Mouse (Mus musculus): ENCODE measurements around the gene Ybx2. TPM values are rescaled to one million over a fixed set of nuclear protein-coding genes. Genes with fewer than 3 reads are reported as not detected.

Gene Ybx2
- polyA plus RNA-seq (2016; fragmentation: Nextera tagmentation; extraction: Ambion mirVana): 14.0 and 15.5 TPM in 2 replicates

DNA sequence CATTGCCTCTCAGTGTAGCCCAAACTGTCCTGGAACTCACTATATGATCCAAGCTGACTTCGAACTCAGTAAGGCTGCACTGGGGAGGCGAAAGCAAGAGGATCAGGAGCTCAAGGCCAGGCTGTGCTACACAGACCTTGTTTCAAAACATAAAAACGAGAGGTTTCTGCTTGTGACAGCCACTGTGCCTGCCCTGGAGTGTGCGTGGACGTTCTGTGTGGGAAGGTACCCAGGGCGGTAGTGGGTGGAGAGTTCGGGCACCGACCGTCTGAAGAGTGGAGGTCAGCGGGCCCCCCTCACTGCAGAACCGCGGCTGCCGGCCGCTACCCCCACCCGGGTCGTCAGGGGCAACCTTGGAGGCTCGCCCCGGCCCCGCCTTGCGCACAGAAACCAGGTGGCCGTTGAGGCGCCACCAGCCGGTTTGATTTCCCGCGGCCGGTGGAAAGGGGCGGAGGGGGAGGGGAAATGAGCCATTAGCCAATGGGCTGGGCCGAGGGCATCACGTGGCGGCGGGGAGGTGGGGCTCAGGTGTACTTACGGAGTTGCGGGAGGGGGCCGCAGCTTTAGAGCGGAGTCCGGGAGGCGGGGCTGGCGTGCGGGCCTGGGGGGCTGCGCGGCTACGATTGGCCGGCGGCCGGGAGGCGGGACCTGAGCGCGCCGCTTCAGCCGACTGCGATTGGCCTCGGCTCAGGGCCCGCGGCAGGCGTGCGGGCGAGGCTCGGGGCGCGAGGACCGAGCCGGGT lies at the start of gene Ybx2:
Ybx2 (plus strand) TSS at position 660 of the 743 bp plus-strand sequence.
- Histone ChIP-seq H3K9ac (replicated peaks) (peak within 1 kb of the TSS; percentile 75), H3K27me3 (peaks cover 18% of the 10 kb centered on the region), H3K9me3 (no peaks in the 10 kb centered on the region), H3K27ac (peak within 1 kb of the TSS; percentile 56; the same call in 1 of the 2 replicates), H3K36me3 (no peaks in the 10 kb centered on the region), H3K4me3 (replicated peaks) (peak within 1 kb of the TSS; percentile 70), H3K4me2 (peak within 1 kb of the TSS; percentile 100), H3K4me1 (replicated peaks) (peaks cover 36% of the 10 kb centered on the region)
- peak; percentile 89 for ATAC-seq (ENCODE audit: insufficient number of reproducible peaks, insufficient read depth, low FRiP score, low TSS enrichment, low read depth)
- WGBS: 2% methylated on average over 54 of the region's 62 CpGs

DNA sequence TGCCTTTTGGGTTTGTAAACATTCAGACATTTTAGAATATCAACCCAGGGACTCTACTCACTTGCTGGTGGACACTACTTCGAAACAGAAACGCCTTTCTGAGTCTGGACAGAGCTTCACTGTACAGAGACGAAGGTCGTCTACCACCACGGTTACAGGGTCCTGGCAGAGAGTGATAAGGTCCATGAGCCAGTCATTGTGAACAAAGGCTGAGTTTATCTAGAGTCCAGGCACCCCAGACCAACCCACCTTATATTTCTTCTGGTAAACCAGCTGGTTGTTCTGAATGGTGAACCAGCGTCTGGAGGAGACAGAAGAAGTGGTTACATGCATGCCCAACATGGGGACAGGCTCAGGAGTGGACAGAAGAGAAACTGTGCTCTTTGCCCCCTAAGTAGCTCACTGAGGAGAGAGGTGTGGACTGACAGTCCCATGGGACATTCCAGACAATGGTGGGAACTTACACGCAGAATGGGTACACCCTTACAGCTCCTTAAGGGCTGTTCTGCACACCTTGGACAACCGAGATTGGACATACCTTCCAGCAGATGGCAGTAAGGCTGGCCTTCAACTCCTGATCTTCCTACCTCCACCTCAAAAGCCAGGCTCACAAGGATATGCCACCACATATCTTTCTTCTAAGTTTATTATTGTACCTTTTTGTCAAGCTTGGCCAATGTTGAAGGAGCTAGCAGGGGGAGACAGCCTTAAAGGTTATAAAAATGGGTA lies 48.5 kb upstream of the Ybx2 start:
- no peaks in the 10 kb centered on the region for H3K4me1 ChIP-seq (replicated peaks)
- ATAC-seq (ENCODE audit: insufficient number of reproducible peaks, insufficient read depth, low FRiP score, low TSS enrichment, low read depth): no peak
- no peak overlapping the region for H3K4me2 ChIP-seq
- no peaks in the 10 kb centered on the region for H3K9me3 ChIP-seq
- H3K36me3 ChIP-seq: no peaks in the 10 kb centered on the region
- H3K4me3 ChIP-seq (replicated peaks): no peak overlapping the region
- no peak overlapping the region for H3K27ac ChIP-seq
- H3K9ac ChIP-seq (replicated peaks): no peak overlapping the region
- WGBS: 72% methylated on average over 8 of the region's 8 CpGs
- H3K27me3 ChIP-seq: no peaks in the 10 kb centered on the region

DNA sequence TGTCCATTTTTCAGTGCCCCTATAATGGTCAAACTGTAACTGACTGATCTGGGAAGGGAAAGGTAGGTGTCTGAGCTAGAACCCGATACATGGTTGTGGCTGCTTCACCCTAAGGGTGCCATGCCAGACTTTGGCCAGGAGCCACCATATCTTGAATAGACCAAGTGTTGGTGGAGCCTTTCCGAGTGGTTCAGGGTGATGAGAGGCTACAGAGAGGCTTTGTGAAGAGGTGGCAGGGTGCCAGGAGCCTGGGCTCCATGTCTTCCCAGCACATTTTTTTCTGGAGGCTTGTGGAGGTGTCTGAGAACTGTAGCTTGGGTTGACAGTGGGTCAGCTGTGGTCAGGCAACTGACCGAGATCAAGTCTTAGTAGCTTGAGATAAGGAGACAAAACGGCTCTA lies 44.1 kb upstream of the Ybx2 start:
- no peaks in the 10 kb centered on the region for H3K9me3 ChIP-seq
- no peak overlapping the region for H3K4me2 ChIP-seq
- no peaks in the 10 kb centered on the region for H3K36me3 ChIP-seq
- no peaks in the 10 kb centered on the region for H3K27me3 ChIP-seq
- 82% methylated on average over 4 of the region's 4 CpGs for WGBS
- H3K27ac ChIP-seq: no peak overlapping the region
- no peaks in the 10 kb centered on the region for H3K4me1 ChIP-seq (replicated peaks)
- no peak for ATAC-seq (ENCODE audit: insufficient number of reproducible peaks, insufficient read depth, low FRiP score, low TSS enrichment, low read depth)
- H3K9ac ChIP-seq (replicated peaks): no peak overlapping the region
- H3K4me3 ChIP-seq (replicated peaks): no peak overlapping the region

DNA sequence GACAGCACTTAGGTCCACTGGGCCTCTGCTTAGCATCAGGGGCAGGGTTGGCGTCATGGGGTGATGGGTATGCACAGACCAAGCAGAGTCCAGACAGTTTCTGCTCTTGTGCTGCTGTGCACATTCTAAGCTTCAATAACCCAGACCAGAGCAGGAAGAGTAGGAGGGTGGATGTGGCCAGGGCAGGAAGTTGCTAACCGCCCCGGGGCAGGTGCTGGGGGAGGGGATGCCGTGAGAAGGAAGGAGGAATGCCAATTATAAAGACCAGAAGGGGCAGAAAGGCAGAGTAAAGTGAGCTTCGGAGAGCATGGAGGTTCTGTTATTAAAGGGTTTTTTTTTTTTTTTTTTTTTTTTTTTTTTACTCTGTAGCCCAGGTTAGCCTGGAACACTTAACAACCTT lies 40.9 kb upstream of the Ybx2 start:
- peaks cover 5% of the 10 kb centered on the region; the same call in 1 of the 2 replicates for H3K36me3 ChIP-seq
- no peaks in the 10 kb centered on the region for H3K27me3 ChIP-seq
- H3K9me3 ChIP-seq: no peaks in the 10 kb centered on the region
- H3K9ac ChIP-seq (replicated peaks): no peak overlapping the region
- WGBS: 72% methylated on average over 5 of the region's 5 CpGs
- H3K4me3 ChIP-seq (replicated peaks): no peak overlapping the region
- H3K4me1 ChIP-seq (replicated peaks): peaks cover 16% of the 10 kb centered on the region
- no peak overlapping the region for H3K4me2 ChIP-seq
- ATAC-seq (ENCODE audit: insufficient number of reproducible peaks, insufficient read depth, low FRiP score, low TSS enrichment, low read depth): no peak
- H3K27ac ChIP-seq: no peak overlapping the region

DNA sequence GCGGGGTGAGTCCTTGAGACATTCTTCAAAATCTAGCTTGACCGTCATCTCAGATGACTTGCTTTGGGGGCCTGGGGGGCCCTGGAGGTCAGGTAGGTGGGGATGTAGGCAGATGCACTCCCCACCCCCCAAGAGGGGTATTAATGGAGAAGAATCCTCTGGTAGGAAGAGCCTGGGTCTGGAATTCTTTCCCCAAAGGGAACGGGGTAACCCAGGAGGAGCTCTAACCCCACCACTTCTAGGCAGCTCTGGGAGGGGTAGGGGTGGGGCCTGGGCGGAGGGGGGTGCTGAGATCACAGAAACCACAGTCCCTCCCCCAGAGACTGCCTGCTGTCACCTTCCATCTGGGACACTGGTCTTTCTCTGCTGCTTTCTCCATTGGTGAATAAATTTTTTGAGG lies 40.3 kb upstream of the Ybx2 start, which contains the start of gene Acap1:
Acap1 (minus strand) TSS at position 249 of the 400 bp plus-strand sequence.
- Histone ChIP-seq H3K9me3 (no peaks in the 10 kb centered on the region), H3K36me3 (peaks cover 5% of the 10 kb centered on the region; the same call in 1 of the 2 replicates), H3K4me3 (replicated peaks) (no peak within 1 kb of the TSS), H3K4me1 (replicated peaks) (peaks cover 18% of the 10 kb centered on the region), H3K27ac (no peak within 1 kb of the TSS), H3K9ac (replicated peaks) (no peak within 1 kb of the TSS), H3K27me3 (no peaks in the 10 kb centered on the region), H3K4me2 (no peak within 1 kb of the TSS)
- WGBS: 76% methylated on average over 4 of the region's 4 CpGs
- ATAC-seq (ENCODE audit: insufficient number of reproducible peaks, insufficient read depth, low FRiP score, low TSS enrichment, low read depth): no peak

DNA sequence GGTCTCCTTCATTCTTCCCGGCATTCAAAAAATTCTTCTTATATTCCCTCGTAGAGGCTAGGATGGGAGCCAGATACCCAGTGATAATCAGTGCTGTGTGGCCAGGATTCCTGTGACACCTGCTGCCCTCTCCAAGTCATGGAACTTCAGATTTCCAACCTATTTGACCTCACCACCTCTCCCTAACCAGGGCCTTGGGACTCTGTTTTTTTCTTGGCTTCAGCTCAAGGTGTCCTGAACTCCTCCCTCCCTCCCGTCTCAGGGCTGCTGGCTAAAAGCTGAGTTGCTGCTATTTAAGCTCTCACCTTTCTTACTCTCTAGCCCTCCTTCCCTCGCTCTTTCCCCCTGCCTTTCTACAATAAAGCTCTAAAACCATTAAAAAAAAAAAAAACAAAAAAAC lies 35.7 kb upstream of the Ybx2 start:
- Histone ChIP-seq H3K27me3 (no peaks in the 10 kb centered on the region), H3K36me3 (peaks cover 25% of the 10 kb centered on the region), H3K9me3 (no peaks in the 10 kb centered on the region), H3K4me2 (peak overlapping the region; percentile 84), H3K9ac (replicated peaks) (peak overlapping the region; percentile 97), H3K27ac (peak overlapping the region; percentile 99; the same call in 1 of the 2 replicates), H3K4me3 (replicated peaks) (peak overlapping the region; percentile 95), H3K4me1 (replicated peaks) (peaks cover 32% of the 10 kb centered on the region)
- ATAC-seq (ENCODE audit: insufficient number of reproducible peaks, insufficient read depth, low FRiP score, low TSS enrichment, low read depth): no peak
- WGBS: 17% methylated on average over 4 of the region's 4 CpGs

DNA sequence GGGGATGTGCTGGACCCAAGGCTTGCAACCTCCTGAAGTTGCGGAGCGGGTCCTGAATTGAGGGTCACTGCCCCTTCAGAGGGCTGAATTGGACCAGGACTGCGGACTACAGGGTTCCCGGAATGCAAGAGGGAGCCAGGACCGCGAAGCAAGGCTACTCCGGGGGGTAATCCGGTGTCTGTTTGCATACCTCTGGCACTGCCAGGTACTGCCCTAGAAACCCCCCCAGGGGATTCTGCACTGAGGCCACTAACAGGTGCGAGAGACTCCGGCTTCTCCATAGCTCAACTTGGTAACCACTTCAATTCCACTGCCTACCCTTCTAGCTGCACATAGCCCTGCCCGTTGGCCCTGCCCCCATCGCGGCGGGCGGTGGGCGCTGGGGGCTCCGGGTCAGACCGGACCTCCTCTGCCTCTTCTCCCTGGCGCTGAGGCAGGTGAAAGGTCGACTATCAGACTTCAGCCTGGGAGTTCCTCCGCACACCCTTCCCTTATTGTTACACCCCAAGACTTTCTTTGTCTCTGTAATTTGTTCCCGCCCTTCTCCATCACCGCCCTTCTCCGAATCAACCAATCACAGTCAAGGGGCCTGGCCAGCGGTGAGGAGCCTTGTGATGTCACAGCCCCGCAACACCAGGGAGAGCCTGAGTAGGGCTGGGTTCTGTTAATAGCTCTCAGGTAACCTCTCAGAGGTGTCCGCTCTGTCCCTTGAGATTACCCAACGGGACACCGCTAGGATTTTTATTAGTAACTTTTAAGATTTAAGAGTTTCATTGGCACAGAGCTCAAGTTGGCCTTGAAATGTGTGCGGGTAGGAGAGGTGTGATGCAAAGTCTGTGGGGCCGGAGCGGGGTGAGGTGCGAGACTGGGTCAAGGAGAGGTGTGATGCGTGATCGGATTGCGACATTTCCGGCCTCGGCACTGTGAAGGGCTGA lies 34.9 kb upstream of the Ybx2 start, which contains the start of the genes 2810408A11Rik and Neurl4:
2810408A11Rik (minus strand) TSS at position 517 of the 935 bp plus-strand sequence.
Neurl4 (plus strand) TSS at position 602 of the 935 bp plus-strand sequence.
- H3K4me3 ChIP-seq (replicated peaks): peak within 1 kb of the TSS; percentile 95
- H3K36me3 ChIP-seq: peaks cover 34% of the 10 kb centered on the region
- no peaks in the 10 kb centered on the region for H3K27me3 ChIP-seq
- no peaks in the 10 kb centered on the region for H3K9me3 ChIP-seq
- WGBS: under 1% methylated on average over 38 of the region's 38 CpGs
- H3K9ac ChIP-seq (replicated peaks): peak within 1 kb of the TSS; percentile 97
- H3K4me1 ChIP-seq (replicated peaks): peaks cover 32% of the 10 kb centered on the region
- H3K27ac ChIP-seq: peak within 1 kb of the TSS; percentile 99
- ATAC-seq (ENCODE audit: insufficient number of reproducible peaks, insufficient read depth, low FRiP score, low TSS enrichment, low read depth): peak; percentile 91
- H3K4me2 ChIP-seq: peak within 1 kb of the TSS; percentile 84

DNA sequence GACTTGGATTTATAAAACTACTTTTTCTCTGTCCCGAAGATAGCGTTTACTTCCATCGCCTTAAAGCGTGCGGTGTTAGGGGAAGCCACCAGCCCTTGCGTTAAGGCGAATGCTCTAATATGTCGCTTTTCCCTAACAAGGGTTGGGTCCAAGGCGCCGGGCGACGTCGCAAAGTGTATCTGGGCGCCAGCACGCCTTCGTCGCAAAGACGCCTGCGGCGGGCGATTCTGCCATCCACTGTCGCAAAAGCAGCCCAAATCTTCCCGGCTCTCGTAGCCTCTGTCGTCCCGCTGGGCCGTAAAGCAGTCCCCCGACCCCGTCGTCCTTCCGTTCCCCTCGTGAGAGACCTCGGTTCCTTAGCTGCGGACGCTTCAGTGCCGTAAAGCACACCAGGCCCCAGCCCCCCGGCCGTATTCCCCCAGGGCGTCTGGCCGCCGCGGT lies 34.2 kb upstream of the Ybx2 start:
- H3K4me3 ChIP-seq (replicated peaks): peak overlapping the region; percentile 95
- peak overlapping the region; percentile 99 for H3K27ac ChIP-seq
- H3K36me3 ChIP-seq: peaks cover 41% of the 10 kb centered on the region
- peak; percentile 58 for ATAC-seq (ENCODE audit: insufficient number of reproducible peaks, insufficient read depth, low FRiP score, low TSS enrichment, low read depth)
- no peaks in the 10 kb centered on the region for H3K27me3 ChIP-seq
- peaks cover 32% of the 10 kb centered on the region for H3K4me1 ChIP-seq (replicated peaks)
- no peaks in the 10 kb centered on the region for H3K9me3 ChIP-seq
- peak overlapping the region; percentile 84 for H3K4me2 ChIP-seq
- peak overlapping the region; percentile 97 for H3K9ac ChIP-seq (replicated peaks)
- under 1% methylated on average over 42 of the region's 42 CpGs for WGBS

DNA sequence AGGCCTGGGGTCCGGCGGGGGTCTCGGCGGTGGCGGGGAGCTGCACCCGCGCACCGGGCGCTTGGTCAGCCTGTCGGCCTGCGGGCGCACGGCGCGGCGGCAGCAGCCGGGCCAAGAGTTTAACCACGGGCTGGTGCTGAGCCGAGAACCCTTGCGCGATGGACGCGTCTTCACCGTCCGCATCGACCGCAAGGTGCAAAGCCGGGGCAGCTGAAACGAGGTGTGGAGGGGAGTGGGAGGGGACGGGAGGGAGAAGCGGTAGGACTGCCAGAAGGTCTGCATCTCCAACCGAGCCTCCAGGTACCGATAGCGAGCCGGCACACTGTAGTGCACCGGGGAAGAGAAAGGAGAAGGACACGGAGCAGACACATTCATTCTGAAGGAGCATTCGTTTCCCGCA lies 33.6 kb upstream of the Ybx2 start:
- H3K4me3 ChIP-seq (replicated peaks): peak overlapping the region; percentile 95
- H3K27ac ChIP-seq: peak overlapping the region; percentile 99
- H3K4me1 ChIP-seq (replicated peaks): peaks cover 32% of the 10 kb centered on the region
- H3K9me3 ChIP-seq: no peaks in the 10 kb centered on the region
- H3K36me3 ChIP-seq: peaks cover 46% of the 10 kb centered on the region
- H3K27me3 ChIP-seq: no peaks in the 10 kb centered on the region
- WGBS: under 1% methylated on average over 37 of the region's 39 CpGs
- H3K4me2 ChIP-seq: peak overlapping the region; percentile 84
- peak overlapping the region; percentile 97 for H3K9ac ChIP-seq (replicated peaks)
- peak; percentile 7; the same call in 1 of the 2 replicates for ATAC-seq (ENCODE audit: insufficient number of reproducible peaks, insufficient read depth, low FRiP score, low TSS enrichment, low read depth)

DNA sequence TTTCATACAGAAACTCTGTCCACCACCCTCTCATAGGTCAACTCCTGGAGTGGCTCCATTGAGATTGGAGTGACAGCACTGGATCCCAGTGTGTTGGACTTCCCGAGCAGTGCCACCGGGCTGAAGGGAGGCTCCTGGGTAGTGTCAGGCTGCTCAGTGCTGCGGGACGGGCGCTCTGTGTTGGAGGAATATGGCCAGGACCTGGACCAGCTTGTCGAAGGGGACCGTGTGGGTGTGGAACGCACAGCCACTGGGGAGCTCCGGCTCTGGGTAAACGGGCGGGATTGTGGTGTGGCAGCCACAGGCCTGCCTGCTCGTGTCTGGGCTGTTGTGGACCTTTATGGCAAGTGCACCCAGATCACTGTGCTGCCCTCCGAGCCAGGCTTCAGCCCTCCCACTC lies 32.6 kb upstream of the Ybx2 start:
- H3K9ac ChIP-seq (replicated peaks): 0 out of 2 replicates have a peak overlapping the region, but pooled peaks have one; percentile 97
- ATAC-seq (ENCODE audit: insufficient number of reproducible peaks, insufficient read depth, low FRiP score, low TSS enrichment, low read depth): no peak
- peaks cover 32% of the 10 kb centered on the region for H3K4me1 ChIP-seq (replicated peaks)
- no peaks in the 10 kb centered on the region for H3K27me3 ChIP-seq
- peak overlapping the region; percentile 84 for H3K4me2 ChIP-seq
- H3K27ac ChIP-seq: no peak overlapping the region
- WGBS: 89% methylated on average over 13 of the region's 13 CpGs
- no peaks in the 10 kb centered on the region for H3K9me3 ChIP-seq
- peak overlapping the region; percentile 95 for H3K4me3 ChIP-seq (replicated peaks)
- H3K36me3 ChIP-seq: peaks cover 51% of the 10 kb centered on the region

Measured in limb, embryonic 12.5 days (tissue).